Mouse (Mus musculus) brown adipose tissue, adult 24 weeks (tissue): Measurements from ENCODE around the gene Skida1. TPM values are rescaled to one million over a fixed set of nuclear protein-coding genes. Genes with fewer than 3 reads are reported as not detected.

ENCODE experiments used
- H3K27ac ChIP-seq: fragments of 200-500 bp; replicated peaks from 2 replicates; pipeline ENCODE4 v1.5.1; 2012; ENCODE audit warnings: low read depth, mild to moderate bottlenecking, low read length
- H3K4me1 ChIP-seq: fragments of 200-500 bp; 2 replicates; pipeline ENCODE4 v1.6.1; 2012; ENCODE audit warnings: low read length, mixed read lengths; ENCODE audit not compliant: control insufficient read depth, insufficient read depth, insufficient read length
- H3K4me3 ChIP-seq: fragments of 200-500 bp; 2 replicates; pipeline ENCODE4 v1.5.1; 2012; ENCODE audit warnings: low read depth, mild to moderate bottlenecking, low read length, moderate library complexity; ENCODE audit not compliant: insufficient read depth
- polyA plus RNA-seq: library from polyadenylated mRNA; stranded (reverse); fragments of >200 nt; gene quantifications from 2 replicates; pipeline ENCODE4 v1.2.4, GENCODE M21; 2012; ENCODE audit not compliant: missing spikeins, insufficient read depth, insufficient read length

The Skida1 gene
- polyA plus RNA-seq, 1 experiment = 0.55 TPM

DNA sequence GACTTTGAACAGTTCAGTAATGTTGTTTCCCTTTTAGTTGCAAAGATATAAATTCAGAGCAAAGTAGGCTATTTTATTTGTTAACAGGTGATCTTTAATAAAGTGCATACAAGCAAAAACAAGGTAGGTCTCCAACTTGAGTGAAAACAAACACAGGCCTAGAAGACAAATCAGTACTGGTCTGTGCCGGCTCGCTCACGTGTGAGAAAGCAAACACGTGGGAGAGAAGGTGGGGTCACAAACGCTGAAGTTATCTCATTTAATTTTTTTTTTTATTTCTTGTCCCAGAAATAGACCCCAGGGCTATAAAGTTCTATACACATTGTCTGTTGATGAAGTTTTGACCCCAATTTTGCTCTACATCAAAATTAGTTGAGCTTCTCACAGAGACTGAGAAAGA is 23.7 kb downstream of the Skida1 start:
- Histone ChIP-seq H3K4me3 (no peak overlapping the region), H3K27ac (no peak overlapping the region), H3K4me1 (no peaks in the 10 kb centered on the region)

DNA sequence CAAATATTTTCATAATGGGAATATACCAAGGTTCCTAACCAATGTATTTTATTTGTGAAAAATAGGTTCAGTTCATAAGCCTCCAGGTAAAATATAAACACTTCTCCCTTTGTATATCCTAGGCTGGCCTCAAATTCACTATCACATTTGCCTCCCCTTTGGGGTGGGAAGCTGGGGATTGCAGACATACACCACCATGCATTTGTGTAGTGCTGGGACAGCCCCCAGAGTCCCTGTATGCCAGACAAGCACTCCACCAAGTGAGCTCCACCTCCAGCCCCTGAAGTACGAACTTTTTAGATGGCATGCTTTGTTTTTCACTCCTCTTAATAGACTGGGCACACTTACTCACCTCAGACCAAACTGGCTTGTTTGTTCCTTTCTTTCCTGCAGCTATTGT is 26.0 kb downstream of the Skida1 start:
- Histone ChIP-seq H3K27ac (no peak overlapping the region), H3K4me1 (no peaks in the 10 kb centered on the region), H3K4me3 (no peak overlapping the region)

GRCm38 (mm10) chr2:18019122-18019521 is 29.7 kb downstream of the Skida1 start:
- Histone ChIP-seq H3K4me1 (no peaks in the 10 kb centered on the region), H3K4me3 (no peak overlapping the region), H3K27ac (no peak overlapping the region)

GRCm38 (mm10) chr2:18017321-18017720 is 31.5 kb downstream of the Skida1 start:
- Histone ChIP-seq H3K27ac (no peak overlapping the region), H3K4me3 (no peak overlapping the region)

DNA sequence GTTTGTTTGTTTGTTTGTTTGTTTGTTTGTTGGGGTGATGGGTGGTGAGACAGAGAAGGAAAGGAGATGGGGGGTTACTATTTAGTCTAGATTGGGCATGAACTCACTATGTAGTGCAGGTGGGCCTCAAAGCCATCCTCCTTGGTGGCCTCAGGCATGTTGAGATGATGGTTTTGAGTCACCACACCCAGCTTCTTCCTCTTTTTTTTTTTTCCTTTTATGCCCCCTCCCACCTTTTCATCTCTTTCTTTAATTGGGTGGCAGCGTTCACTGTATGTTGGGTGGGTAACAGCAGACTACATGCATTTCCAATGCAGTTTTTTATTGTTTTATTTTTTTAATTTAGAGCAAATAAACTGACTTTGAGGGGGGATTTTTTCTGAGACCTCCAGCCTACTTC is 32.2 kb downstream of the Skida1 start:
- Histone ChIP-seq H3K4me3 (no peak overlapping the region), H3K27ac (no peak overlapping the region)

More at GRCm38 (mm10) chr2:18017321-18017720, 31.5 kb downstream of the Skida1 start:
- H3K4me1 ChIP-seq = no peaks in the 10 kb centered on the region

GRCm38 (mm10) chr2:18015581-18015980 is 33.3 kb downstream of the Skida1 start:
- H3K4me3 ChIP-seq = no peak overlapping the region
- no peaks in the 10 kb centered on the region for H3K4me1 ChIP-seq
- no peak overlapping the region for H3K27ac ChIP-seq

More for the DNA sequence above, 32.2 kb downstream of the Skida1 start:
- no peaks in the 10 kb centered on the region for H3K4me1 ChIP-seq

GRCm38 (mm10) chr2:18012866-18013265 is 36.0 kb downstream of the Skida1 start:
- Histone ChIP-seq H3K4me3 (no peak overlapping the region), H3K27ac (no peak overlapping the region), H3K4me1 (no peaks in the 10 kb centered on the region)

DNA sequence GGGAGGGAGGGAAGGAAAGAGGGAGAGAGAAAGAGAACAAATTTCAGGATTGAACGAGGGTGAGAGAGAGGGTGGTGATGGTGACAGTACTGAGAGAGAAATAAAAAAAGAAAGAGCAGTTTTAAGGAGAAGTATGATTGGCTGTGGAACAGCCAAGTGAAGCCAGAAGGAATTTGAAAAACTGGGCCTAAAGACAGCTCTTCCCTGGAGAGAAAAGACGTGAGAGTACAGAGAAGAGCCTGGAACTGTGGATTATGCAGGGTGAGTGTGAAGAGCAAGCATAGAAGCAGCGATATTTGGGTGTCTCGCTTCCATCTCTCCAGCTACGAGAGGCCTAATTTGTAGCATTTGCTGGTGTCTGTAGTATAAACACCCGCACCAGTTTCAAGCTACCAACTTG is 37.6 kb downstream of the Skida1 start:
- H3K27ac ChIP-seq = no peak overlapping the region
- no peak overlapping the region for H3K4me3 ChIP-seq
- H3K4me1 ChIP-seq = no peaks in the 10 kb centered on the region

DNA sequence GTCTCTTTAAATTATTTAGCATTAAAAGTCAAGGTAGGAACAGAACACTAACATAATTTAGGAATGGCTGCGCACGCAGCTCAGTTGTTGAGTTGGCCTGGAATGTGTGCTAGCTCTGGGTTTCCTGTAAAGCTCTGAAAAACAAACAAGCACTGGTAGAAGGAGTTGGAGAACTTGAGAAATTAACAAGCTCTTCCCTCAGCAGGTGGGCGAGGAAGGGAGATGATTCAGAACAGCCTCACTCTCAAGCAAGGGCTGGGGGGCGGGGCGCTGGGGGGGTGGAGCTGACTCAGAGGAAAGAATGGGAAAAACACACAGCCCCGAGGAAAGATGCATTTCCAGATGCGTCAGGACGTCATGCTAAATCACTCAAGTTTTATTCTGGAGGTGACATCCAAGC is 43.7 kb downstream of the Skida1 start:
- no peak overlapping the region for H3K4me3 ChIP-seq
- no peak overlapping the region for H3K27ac ChIP-seq
- H3K4me1 ChIP-seq = no peaks in the 10 kb centered on the region

- Histone ChIP-seq H3K4me1 (no peaks in the 10 kb centered on the region), H3K27ac (no peak overlapping the region), H3K4me3 (no peak overlapping the region)
Measured at GRCm38 (mm10) chr2:18004286-18004685, 44.6 kb downstream of the Skida1 start.

DNA sequence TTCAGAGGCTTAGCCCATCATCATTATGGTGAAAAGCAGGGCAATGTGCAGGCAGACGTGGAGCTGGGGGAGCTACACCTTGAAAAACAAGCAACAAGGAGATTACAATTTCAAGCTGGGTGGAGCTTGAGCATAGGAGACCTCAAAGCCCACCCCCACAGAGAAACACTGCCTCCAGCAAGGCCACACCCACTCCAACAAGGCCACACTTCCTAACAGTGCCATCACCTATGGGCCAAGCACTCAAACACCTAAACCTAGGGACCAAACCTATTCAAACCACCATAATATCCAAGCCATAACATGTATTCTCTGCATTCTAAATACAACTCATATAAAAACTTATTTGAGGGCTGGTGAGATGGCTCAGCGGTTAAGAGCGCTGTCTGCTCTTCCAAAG is 46.5 kb downstream of the Skida1 start:
- no peaks in the 10 kb centered on the region for H3K4me1 ChIP-seq
- no peak overlapping the region for H3K4me3 ChIP-seq
- no peak overlapping the region for H3K27ac ChIP-seq

DNA sequence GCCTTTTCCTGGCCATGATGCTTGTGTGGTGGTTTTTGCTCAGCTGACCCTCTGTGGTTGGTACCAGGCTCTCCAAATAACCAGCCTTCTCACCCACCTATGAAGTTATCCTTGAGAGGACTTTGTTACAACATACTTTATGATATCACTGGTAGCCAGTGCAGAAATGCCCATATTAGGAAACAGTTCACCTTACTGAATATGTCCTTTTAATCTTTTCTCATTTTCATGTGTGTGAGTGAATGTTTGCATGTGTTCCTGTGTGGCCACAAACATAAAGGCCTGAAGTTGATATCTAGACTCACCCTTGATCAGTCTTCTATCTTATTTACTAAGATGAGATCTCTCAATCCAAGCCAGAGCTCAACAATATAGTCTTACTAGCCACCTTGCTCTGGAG is 52.0 kb downstream of the Skida1 start, which contains the start of gene H2al2a:
Gene H2al2a, minus strand, starts transcription at position 101 of the 400 bp plus-strand sequence.
- H3K4me1 ChIP-seq = no peaks in the 10 kb centered on the region
- no peak within 1 kb of the TSS for H3K27ac ChIP-seq
- H3K4me3 ChIP-seq = no peak within 1 kb of the TSS

Other genes with a start within 250 kb of the Skida1 start
- gene H2al2a, start 52.1 kb downstream of the Skida1 start, polyA plus RNA-seq = not detected in 2 replicates
- gene A930004D18Rik, start 11.3 kb downstream of the Skida1 start, polyA plus RNA-seq = 0.87 and 1.2 TPM in 2 replicates
- gene Mllt10, start 6.2 kb upstream of the Skida1 start, polyA plus RNA-seq = 9.2 and 10.1 TPM in 2 replicates